1 mouse cellular context compared by ENCODE assay signal in the genomic region with DNA sequence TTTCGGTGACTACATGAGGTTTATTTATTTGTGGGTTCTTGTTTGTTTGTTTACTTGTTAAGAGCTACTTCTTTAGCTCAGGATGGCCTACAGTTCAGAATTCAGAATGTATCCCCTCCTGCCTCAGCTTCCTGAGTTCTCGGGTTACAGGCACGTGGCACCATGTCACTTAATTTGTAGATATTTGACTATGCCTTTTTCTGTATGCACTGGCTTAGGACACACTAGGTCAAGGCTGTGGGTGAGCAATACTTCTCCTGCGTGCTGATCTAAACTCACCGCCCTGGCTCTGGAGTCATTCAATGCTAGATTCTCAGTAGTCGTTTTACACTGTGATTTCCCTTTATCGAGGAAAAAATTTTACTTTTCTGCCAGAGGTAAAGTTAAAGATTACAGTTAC.
TF ChIP-seq lines count a peak whose summit lies in the region.

No protein-coding gene starts in this region.

TF ChIP-seq in CH12.LX, 34 proteins besides CTCF, POLR2A, EP300 and RAD21:
- TF ChIP-seq KAT2A (IDR thresholded peaks at IDR 0.05; ENCODE audit: insufficient replicate concordance, low read length) (no peak), ZC3H11A (IDR thresholded peaks at IDR 0.05; ENCODE audit: low read depth, low read length) (no peak), BHLHE40 (IDR thresholded peaks at IDR 0.05; ENCODE audit: low read depth, low read length) (peak; percentile 67), IRF4 (IDR thresholded peaks at IDR 0.05; ENCODE audit: low read depth, low read length) (no peak), SIN3A (IDR thresholded peaks at IDR 0.05; ENCODE audit: low read length) (peak; percentile 30; the same call in 1 of the 2 replicates)
